Mouse (Mus musculus) cerebellum, adult 2 months (tissue): ENCODE measurements around the gene Plin3.

Experiments
- CTCF ChIP-seq: fragments of 200-500 bp; IDR thresholded peaks from 2 replicates; pipeline ENCODE4 v1.5.1; 2011; ENCODE audit warnings: low read depth, mild to moderate bottlenecking, control low read depth, low read length, moderate library complexity, borderline replicate concordance; ENCODE audit not compliant: insufficient read depth
- POLR2A ChIP-seq: fragments of 200-500 bp; IDR thresholded peaks from 2 replicates; pipeline ENCODE4 v1.6.1; 2011; ENCODE audit warnings: low read length, control low read depth, borderline replicate concordance; ENCODE audit not compliant: insufficient read depth

DNA sequence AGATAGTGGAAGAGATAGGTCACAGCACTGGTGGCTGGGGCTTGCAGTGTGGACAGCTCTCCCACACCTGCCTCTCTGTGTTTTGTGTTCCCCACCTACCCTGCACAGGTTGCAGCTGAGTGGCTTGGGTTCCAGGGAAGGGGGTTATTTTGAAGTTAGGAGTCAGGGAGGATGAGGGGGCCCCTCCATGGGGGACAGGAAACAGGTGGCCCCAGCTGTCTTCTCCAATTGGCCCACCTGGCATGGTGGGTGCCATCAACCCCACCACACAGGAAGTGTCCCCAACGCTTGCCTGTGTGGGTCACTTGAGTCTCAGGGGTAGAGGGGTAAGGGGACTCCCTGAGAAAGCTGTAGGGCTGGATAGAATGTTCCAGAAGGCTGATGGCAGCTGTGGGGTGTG lies 618 bp upstream of the Plin3 start:
- TF ChIP-seq CTCF: no peak
- no peak for TF ChIP-seq POLR2A
